Mouse (Mus musculus): ENCODE results near the gene Ccdc42.

DNA sequence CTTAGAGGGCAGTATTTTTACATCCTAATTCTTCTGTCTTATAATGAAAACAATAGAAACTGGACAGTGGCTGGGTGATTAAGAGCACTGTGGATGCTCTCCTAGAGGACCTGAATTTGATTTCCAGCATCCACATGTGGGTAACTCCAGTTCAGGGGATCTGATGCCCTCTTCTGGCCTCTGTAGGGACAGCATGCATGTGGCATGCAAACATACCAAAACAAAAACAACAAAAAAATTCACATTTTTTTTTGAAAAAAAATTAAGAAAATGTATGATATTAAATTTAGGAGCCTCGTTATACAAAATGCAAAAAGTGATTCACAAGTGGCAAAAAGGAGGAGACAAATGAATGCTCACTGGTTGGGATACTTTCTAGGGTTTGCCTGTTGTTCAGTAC lies 27.3 kb upstream of the Ccdc42 start:
- TF ChIP-seq CTCF (IDR thresholded peaks at IDR 0.05; ENCODE audit: low read depth, low read length) (peak; percentile 36; the same call in 1 of the 2 replicates), POLR2A (IDR thresholded peaks at IDR 0.05; ENCODE audit: extremely low read depth, insufficient read depth, low read length) (no peak)
